Mouse (Mus musculus): ENCODE measurements at regions not wholly inside any gene's neighbourhood (a gene's known extent, or its start where the extent isn't known, plus 50 kb on each side); places are given as distances from the start of the nearest gene placed in this dataset.

DNA sequence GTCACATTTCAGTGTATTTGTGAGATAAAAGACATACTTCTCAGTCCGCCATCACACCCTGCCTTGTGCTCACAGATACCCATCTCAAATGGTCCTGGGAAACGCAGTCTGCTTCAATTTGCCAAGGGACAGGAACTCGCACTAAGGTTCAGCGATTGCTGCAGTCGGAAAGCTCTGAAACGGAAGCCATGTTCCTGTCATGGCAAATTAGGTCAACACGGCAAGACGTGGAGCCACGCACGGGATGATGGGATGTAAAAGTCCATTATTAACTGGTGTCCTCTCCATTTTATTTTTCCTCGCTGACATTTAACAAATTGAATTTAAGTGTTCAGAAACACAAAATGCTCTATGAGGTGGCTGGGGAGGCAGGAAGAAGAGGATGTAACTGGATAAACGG is 212.4 kb downstream of the Rpl36a-ps1 start:
- TF ChIP-seq POLR2A (IDR thresholded peaks at IDR 0.05; ENCODE audit: borderline replicate concordance, extremely low read depth, low read depth, low read length) (no peak), CTCF (IDR thresholded peaks at IDR 0.05; ENCODE audit: insufficient read depth, low read length) (no peak)
